Mouse (Mus musculus) lung, postnatal 14 days (tissue): ENCODE measurements at regions not wholly inside any gene's neighbourhood (a gene's known extent, or its start where the extent isn't known, plus 50 kb on each side); places are given as distances from the start of the nearest gene placed in this dataset.
A peak's percentile ranks its signal among the peaks of the same experiment; 100 is the strongest.

Experiments
- DNase-seq: peaks from one replicate; pipeline ENCODE4 v3.0.0; 2021

DNA sequence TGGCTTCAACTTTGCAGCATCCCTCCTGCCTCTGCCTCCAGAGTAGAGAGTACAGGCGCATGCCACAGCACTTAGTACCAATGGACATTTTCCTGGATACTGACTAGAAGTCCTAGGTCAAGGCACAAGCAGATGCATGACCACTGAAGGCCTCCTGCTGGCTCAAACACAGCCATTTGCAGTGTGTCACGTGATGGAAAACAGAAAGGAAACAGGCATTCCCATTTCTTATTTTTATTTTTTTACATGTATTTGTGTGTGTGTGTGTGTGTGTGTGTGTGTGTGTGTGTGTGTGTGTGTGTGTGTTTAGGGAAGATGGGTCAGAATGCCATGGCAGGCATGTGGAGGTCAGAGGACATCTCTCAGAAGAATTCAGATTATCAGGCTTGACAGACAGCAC lies 65.6 kb downstream of the Thap12 start:
- no peak for DNase-seq

DNA sequence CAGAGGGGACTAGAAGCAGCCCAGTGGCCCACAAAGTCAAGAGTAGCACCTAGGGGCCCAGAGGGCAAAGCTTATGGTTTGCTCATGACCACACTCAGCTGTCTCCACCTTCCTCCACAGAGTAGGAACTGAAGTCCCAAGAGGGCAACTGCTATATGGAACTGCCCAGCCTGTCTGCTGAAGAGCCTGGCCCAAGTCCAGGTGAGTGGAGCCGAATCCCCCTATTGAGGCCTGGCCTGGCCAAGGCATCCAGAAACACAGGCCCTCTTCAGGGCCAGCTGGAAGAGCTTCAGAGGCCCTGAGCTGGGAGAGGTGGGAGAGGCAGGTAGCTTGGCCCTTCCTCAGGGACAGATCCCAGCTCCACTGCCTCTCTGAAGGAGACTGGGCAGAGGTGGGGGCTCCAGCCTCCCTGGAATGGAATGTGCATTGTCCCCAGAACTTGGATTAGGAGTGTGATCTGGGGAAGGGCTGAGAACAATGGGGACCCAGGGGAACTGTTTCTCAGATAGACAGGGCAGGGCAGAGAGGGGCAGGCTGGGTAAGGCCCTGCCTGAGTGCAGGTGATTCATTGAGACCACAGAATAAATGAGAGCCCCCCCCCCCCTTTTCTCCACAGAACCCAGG lies 65.7 kb upstream of the Wnt11 start:
- no peak for DNase-seq

GRCm38 (mm10) chr7:98770257-98770890 lies 64.5 kb upstream of the Wnt11 start:
- DNase-seq, result no peak

GRCm38 (mm10) chr7:98771134-98771775 lies 63.7 kb upstream of the Wnt11 start:
- DNase-seq, result no peak

- no peak for DNase-seq
These were observed 60.3 kb upstream of the Wnt11 start for GRCm38 (mm10) chr7:98774597-98774996.

- no peak for DNase-seq
These were observed 59.9 kb upstream of the Wnt11 start for GRCm38 (mm10) chr7:98775031-98775430.

- DNase-seq, result no peak
These were observed 57.5 kb upstream of the Wnt11 start for GRCm38 (mm10) chr7:98777304-98777849.

DNA sequence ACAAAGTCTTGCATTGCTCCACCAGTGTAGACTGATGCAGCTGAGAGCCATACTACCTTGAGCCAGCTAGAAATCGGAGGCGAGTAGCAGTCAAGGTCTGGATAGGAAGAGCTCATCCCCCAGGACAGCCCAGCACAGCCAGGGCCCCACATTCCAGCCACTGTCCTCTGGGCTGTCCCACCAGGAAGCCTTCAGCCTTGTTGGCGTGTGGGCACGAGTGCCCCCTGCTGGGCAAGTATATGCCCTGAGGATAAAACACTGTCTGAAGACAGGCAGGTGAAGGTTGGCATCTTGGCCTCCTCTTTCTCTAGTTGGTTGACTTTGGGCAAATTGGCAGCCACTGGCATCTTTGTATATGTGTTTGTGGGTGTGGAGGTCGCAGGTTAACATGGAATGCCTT lies 56.0 kb upstream of the Wnt11 start:
- peak; percentile 85 for DNase-seq

- DNase-seq, result no peak
These were observed 51.4 kb upstream of the Wnt11 start for GRCm38 (mm10) chr7:98783521-98783920.

DNA sequence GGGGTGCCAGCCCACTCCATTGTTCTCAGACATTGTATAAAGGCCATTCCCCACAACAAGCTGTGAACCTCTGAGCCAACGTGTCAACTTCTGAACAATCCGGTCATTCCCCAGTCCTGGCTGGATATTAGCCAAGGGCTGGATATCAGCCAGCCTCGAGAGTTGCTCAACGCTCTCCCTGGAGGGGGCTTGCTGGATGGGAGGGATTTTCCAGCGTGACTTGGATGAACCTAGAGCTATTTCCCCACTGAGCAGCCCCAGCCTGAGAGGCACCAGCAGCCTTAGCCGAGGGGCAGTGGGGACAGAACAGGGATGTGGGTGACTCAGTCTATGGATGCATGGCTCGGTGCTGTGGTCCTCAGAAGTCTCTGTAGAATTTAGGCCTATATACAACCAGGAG lies 51.0 kb upstream of the Wnt11 start:
- DNase-seq, result peak; percentile 90

DNA sequence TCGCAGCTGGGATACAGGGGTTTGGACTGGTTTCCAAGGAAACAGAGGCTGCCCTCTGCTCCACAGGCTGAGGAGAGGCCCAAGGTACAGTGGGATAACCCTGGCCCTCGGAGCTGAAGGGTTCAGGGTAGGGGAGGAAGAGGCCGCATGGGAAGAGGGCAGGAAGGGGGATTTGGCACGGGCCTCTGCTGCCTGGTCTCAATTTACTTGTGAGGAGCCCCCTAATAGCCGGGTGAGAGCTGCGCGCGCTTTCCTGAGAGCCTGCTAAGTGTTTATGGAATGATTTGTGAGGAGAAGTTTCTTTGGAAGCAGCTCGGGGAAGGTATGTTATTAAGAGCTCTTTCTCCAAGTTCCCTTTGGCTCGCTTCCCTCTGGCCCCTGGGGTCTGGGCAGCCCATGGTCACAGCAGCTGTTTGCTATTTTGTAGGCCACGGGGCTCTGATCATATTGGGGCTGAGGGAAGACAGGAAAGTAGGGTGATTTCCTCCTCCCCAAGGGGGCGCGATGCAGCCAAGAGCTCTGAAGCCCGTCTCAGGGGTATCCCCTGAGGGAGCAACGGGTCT lies 50.5 kb upstream of the Wnt11 start:
- peak; percentile 23 for DNase-seq
